ENCODE assay signal across 28 mouse cellular contexts in the genomic region with DNA sequence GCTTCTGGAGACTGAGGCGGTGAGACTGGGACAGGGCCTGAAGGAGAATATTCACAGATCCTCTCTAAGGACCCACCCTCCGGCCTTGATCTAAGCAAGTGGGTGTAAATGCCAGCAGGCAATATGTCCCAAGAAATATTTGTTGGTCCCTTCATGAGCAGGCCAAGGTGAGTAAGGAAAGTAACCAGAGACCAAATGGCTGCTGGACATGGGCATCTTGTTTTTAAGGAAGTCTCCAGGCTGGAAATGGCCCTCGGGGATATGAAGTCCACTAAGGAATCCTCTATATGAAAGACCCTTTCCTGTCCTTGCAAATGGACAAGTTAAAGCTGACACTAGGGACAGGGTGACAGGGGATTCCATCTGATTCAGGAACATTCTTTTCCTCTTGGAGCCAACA. TPM values are rescaled to one million over a fixed set of nuclear protein-coding genes. Genes with fewer than 3 reads are reported as not detected.
DNase-seq lines count a peak whose midpoint lies in the region; ATAC-seq and TF ChIP-seq lines count a peak whose summit lies in the region.
"Had no signal": no experiment of that assay in that cellular context is flagged by ENCODE, and none has a peak within 500 bp of the region (broad histone marks: within the 10 kb centered on the region; RNA-seq: fewer than 3 reads in every experiment).

No protein-coding gene starts in this region.

- WGBS in limb, embryonic 11.5 days, result 61% methylated on average over 3 of the region's 3 CpGs
- WGBS in limb, embryonic 10.5 days, result 59% methylated on average over 3 of the region's 3 CpGs

- no peak overlapping the region for H3K27ac ChIP-seq in limb, embryonic 11.5 days (replicated peaks; ENCODE audit: low read depth, low read length)
- H3K27ac ChIP-seq in limb, embryonic 10.5 days, result no peak overlapping the region
- H3K27ac ChIP-seq in ES-E14 (ENCODE audit: insufficient read depth, low read depth, low read length, poor library complexity, severe bottlenecking), result peak overlapping the region; percentile 100
- H3K27ac ChIP-seq: embryonic facial prominence, embryonic 15.5 days; forebrain, embryonic 15.5 days; hindbrain, postnatal 0 days had no signal

- H3K36me3 ChIP-seq in limb, embryonic 11.5 days (ENCODE audit: control insufficient read depth, insufficient read depth, low read length), result no peaks in the 10 kb centered on the region
- H3K36me3 ChIP-seq in limb, embryonic 10.5 days, result no peaks in the 10 kb centered on the region
- peaks cover 9% of the 10 kb centered on the region for H3K36me3 ChIP-seq in E14TG2a.4 (ENCODE audit: insufficient read depth, low read length)
- no peaks in the 10 kb centered on the region for H3K36me3 ChIP-seq in ES-E14 (ENCODE audit: control insufficient read depth, insufficient read depth, low read length, poor library complexity, severe bottlenecking)
- H3K36me3 ChIP-seq: embryonic facial prominence, embryonic 15.5 days; forebrain, embryonic 15.5 days had no signal

- in situ Hi-C loops in ES-E14 (cut with MboI; ENCODE audit: low sequenced_read_pairs in 2 of 2, unreplicated experiment in 2 of 2), result no loop called here

- peak; percentile 12 for DNase-seq in embryo, embryonic 9.5 days (ENCODE audit: extremely low spot score)
- no peak for DNase-seq in embryo, embryonic 11 days
- DNase-seq in limb, embryonic 11.5 days (ENCODE audit: low spot score), result peak; percentile 29
- DNase-seq in limb, embryonic 10.5 days (ENCODE audit: low spot score), result no peak
- DNase-seq in ES-E14 (ENCODE audit: low read depth, low spot score), result no peak
- no peak for DNase-seq in adipocyte (ENCODE audit: low spot score)
- DNase-seq: adrenal gland, adult 2 months; adrenal gland, postnatal 25 days; cerebellum, adult 8-10 months; cerebellum, postnatal 14 days; gastrocnemius, postnatal 36 days; heart, adult 11 months; heart, postnatal 10 days; kidney, adult 11 months had no signal

- H3K9ac ChIP-seq in limb, embryonic 11.5 days (ENCODE audit: low read length), result no peak overlapping the region
- H3K9ac ChIP-seq in ES-E14 (ENCODE audit: insufficient read depth, low read depth, low read length, poor library complexity, severe bottlenecking), result peak overlapping the region; percentile 15; the same call in 1 of the 2 replicates
- H3K9ac ChIP-seq: embryonic facial prominence, embryonic 15.5 days; forebrain, embryonic 15.5 days had no signal

- H3K27me3 ChIP-seq in limb, embryonic 11.5 days (ENCODE audit: control insufficient read depth, insufficient read depth, low read length), result peaks cover 67% of the 10 kb centered on the region
- H3K27me3 ChIP-seq in limb, embryonic 10.5 days (ENCODE audit: low read depth, poor library complexity, severe bottlenecking), result peaks cover 77% of the 10 kb centered on the region
- no peaks in the 10 kb centered on the region for H3K27me3 ChIP-seq in E14TG2a.4 (ENCODE audit: insufficient read depth, low read length)

- ATAC-seq in limb, embryonic 11.5 days (ENCODE audit: insufficient number of reproducible peaks, low FRiP score, low TSS enrichment, low read depth), result no peak
- no peak for ATAC-seq in monocyte, adult 5-6 weeks (replicated peaks; ENCODE audit: insufficient number of reproducible peaks, low FRiP score, low TSS enrichment, poor library complexity, severe bottlenecking)
- ATAC-seq: activated CD4-positive, CD25-positive, alpha-beta regulatory T cell, adult 4 months; forebrain, embryonic 15.5 days; hindbrain, postnatal 0 days had no signal

- H3K4me2 ChIP-seq in limb, embryonic 11.5 days (ENCODE audit: low read depth, severe bottlenecking), result no peak overlapping the region
- H3K4me2 ChIP-seq: embryonic facial prominence, embryonic 15.5 days; forebrain, embryonic 15.5 days had no signal

- H3K4me1 ChIP-seq in limb, embryonic 11.5 days (ENCODE audit: control insufficient read depth, insufficient read depth, low read length), result no peaks in the 10 kb centered on the region
- H3K4me1 ChIP-seq in limb, embryonic 10.5 days, result peaks cover 23% of the 10 kb centered on the region
- H3K4me1 ChIP-seq in E14TG2a.4 (replicated peaks; ENCODE audit: low read depth, low read length), result peaks cover 59% of the 10 kb centered on the region
- peaks cover 6 to 11% of the 10 kb centered on the region in 2 experiments for H3K4me1 ChIP-seq in ES-E14 (ENCODE audit: control insufficient read depth in 2 of 2, insufficient read depth in 2 of 2, low read length in 2 of 2, poor library complexity in 1 of 2)

- TF ChIP-seq CTCF in E14TG2a.4 (conservative IDR thresholded peaks at IDR 0.05; ENCODE audit: low read length), result no peak

- no peaks in the 10 kb centered on the region for H3K9me3 ChIP-seq in limb, embryonic 11.5 days (ENCODE audit: control insufficient read depth, low read length)
- H3K9me3 ChIP-seq in limb, embryonic 10.5 days (replicated peaks), result no peaks in the 10 kb centered on the region
- H3K9me3 ChIP-seq in E14TG2a.4 (ENCODE audit: low read length) (no peaks in the 10 kb centered on the region), ES-E14 (ENCODE audit: control insufficient read depth, insufficient read depth, low read depth, low read length) (no peaks in the 10 kb centered on the region)
- H3K9me3 ChIP-seq: embryonic facial prominence, embryonic 15.5 days; forebrain, embryonic 15.5 days had no signal

- H3K4me3 ChIP-seq in limb, embryonic 11.5 days (ENCODE audit: low read depth, low read length), result no peak overlapping the region
- no peak overlapping the region for H3K4me3 ChIP-seq in limb, embryonic 10.5 days
- peak overlapping the region; percentile 77; the same call in 1 of the 2 replicates for H3K4me3 ChIP-seq in E14TG2a.4 (replicated peaks; ENCODE audit: low read length)
- no peak overlapping the region for H3K4me3 ChIP-seq in ES-E14 (ENCODE audit: insufficient read depth in 1 of 2, low read depth in 1 of 2, low read length in 2 of 2, poor library complexity in 1 of 2, severe bottlenecking in 1 of 2)
- H3K4me3 ChIP-seq: embryonic facial prominence, embryonic 15.5 days; erythroblast, embryonic 14.5 days; forebrain, embryonic 15.5 days had no signal

TF ChIP-seq in ES-E14, 5 proteins besides CTCF, POLR2A, EP300 and RAD21:
- no peak for TF ChIP-seq HCFC1 (IDR thresholded peaks at IDR 0.05; ENCODE audit: borderline replicate concordance, insufficient read depth, low read length)
- no peak for TF ChIP-seq ZNF384 (IDR thresholded peaks at IDR 0.05; ENCODE audit: low read depth, low read length)
- TF ChIP-seq MAFK (IDR thresholded peaks at IDR 0.05; ENCODE audit: insufficient read depth, low read depth, low read length), result no peak
- no peak for TF ChIP-seq ZC3H11A (IDR thresholded peaks at IDR 0.05; ENCODE audit: borderline replicate concordance, low read depth, low read length)
- no peak for TF ChIP-seq CHD2 (IDR thresholded peaks at IDR 0.05; ENCODE audit: low read depth, low read length)
TF ChIP-seq in ES-E14: peak in this region for 0.

RNA-seq across cellular contexts. Expression of a gene that starts 20.5 kb away (rescaled TPM):
- not detected in 2 replicates for polyA plus RNA-seq in limb, embryonic 11.5 days (2014; fragmentation: Nextera tagmentation; extraction: Ambion mirVana)
- polyA plus RNA-seq in limb, embryonic 10.5 days (2016; fragmentation: Nextera tagmentation; extraction: Ambion mirVana), result 0.06 TPM in 1 of 2 replicates, not detected in the other
- 12.3 and 16.3 TPM in 2 replicates for total RNA-seq in ES-E14 (2012; rRNA removed)
- total RNA-seq in monocyte, adult 5-6 weeks (2017), result not detected in 3 replicates
- total RNA-seq: adrenal gland, adult 2 months; adrenal gland, postnatal 25 days; common myeloid progenitor, adult 5-6 weeks; gastrocnemius, adult 8-10 months; gastrocnemius, postnatal 36 days; heart, postnatal 10 days; hematopoietic stem cell, adult 5-6 weeks; MEL had no signal
- polyA plus RNA-seq: adrenal gland, adult 2 months; C2C12; erythroblast, embryonic 14.5 days; heart, embryonic 14.5 days; intestine, embryonic 14.5 days had no signal

Comparison
In these comparisons a context has a peak if more than half of its experiments do, and no peak if none do; other contexts are left out.
1. DNase-seq: peak in embryo, embryonic 9.5 days (single experiment) and limb, embryonic 11.5 days (single experiment); none in embryo, embryonic 11 days (single experiment), limb, embryonic 10.5 days (single experiment), ES-E14 (single experiment) and adipocyte (single experiment).
2. RNA of a gene that starts 20.5 kb away (total RNA-seq): 12.3 to 16.3 TPM in ES-E14; not detected in monocyte, adult 5-6 weeks; every median in the first group is over 10 times any median in the second.